ENCODE assay signal across 8 mouse cellular contexts in the genomic region with DNA sequence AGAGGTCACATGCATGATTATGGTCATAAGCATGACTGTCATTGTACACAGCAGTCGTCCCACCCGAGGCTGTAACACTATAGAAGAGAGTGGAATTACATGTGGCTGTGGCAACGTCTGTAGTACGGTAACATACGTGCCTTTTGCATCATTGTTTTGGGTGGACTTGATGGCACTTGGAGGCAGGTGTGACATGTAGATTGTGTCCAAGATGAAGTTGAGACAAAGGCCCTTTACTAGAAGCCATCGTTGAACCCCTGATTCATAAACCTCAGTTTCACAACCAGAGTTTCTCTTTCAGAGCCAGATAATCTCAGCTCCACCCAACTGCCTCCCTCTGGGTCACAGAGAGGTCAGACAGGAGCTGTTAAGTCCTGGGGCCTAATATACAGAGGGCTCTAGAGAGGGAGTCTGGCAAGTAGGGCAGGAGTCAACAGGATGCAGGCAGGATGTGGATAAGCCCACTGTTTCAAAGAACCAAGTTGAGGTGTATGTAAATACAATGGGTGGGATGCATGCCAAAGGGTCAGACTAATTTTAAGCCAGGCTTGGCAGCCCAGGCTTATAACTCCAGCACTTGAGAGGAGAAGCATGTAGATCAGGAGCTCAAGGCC. TPM values are rescaled to one million over a fixed set of nuclear protein-coding genes. Genes with fewer than 3 reads are reported as not detected.
DNase-seq lines count a peak whose midpoint lies in the region; ATAC-seq and TF ChIP-seq lines count a peak whose summit lies in the region.

No protein-coding gene starts in this region.

- no peak overlapping the region for H3K4me3 ChIP-seq in bone marrow macrophage, adult 2 months (ENCODE audit: insufficient read depth, low read length)
- H3K4me3 ChIP-seq in intestine, embryonic 14.5 days (ENCODE audit: low read depth, low read length): no peak overlapping the region
- no peak overlapping the region for H3K4me3 ChIP-seq in lung, embryonic 16.5 days (ENCODE audit: low read length)
- no peak overlapping the region for H3K4me3 ChIP-seq in midbrain, embryonic 10.5 days

- no peaks in the 10 kb centered on the region for H3K9me3 ChIP-seq in intestine, embryonic 14.5 days (ENCODE audit: control insufficient read depth, low read length)
- H3K9me3 ChIP-seq in lung, embryonic 16.5 days (ENCODE audit: control insufficient read depth, low read length): 0 out of 2 replicates have a peak, but pooled peaks cover 3% of the 10 kb centered on the region
- H3K9me3 ChIP-seq in midbrain, embryonic 10.5 days (replicated peaks): no peaks in the 10 kb centered on the region

- H3K36me3 ChIP-seq in intestine, embryonic 14.5 days (ENCODE audit: control insufficient read depth, insufficient read depth, low read length): peaks cover 26% of the 10 kb centered on the region
- H3K36me3 ChIP-seq in lung, embryonic 16.5 days (ENCODE audit: control insufficient read depth, insufficient read depth, low read length): peaks cover 5% of the 10 kb centered on the region; the same call in 1 of the 2 replicates
- no peaks in the 10 kb centered on the region for H3K36me3 ChIP-seq in midbrain, embryonic 10.5 days

- TF ChIP-seq CTCF in bone marrow macrophage, adult 2 months (IDR thresholded peaks at IDR 0.05; ENCODE audit: low read depth, low read length): no peak

- 50% methylated on average over 6 of the region's 6 CpGs for WGBS in intestine, embryonic 14.5 days
- WGBS in lung, embryonic 16.5 days: 43% methylated on average over 6 of the region's 6 CpGs
- 88% methylated on average over 6 of the region's 6 CpGs for WGBS in midbrain, embryonic 10.5 days

- peak overlapping the region; percentile 21 for H3K27ac ChIP-seq in bone marrow macrophage, adult 2 months (ENCODE audit: insufficient read depth, low read depth, low read length)
- peak overlapping the region; percentile 22; the same call in 1 of the 2 replicates for H3K27ac ChIP-seq in intestine, embryonic 14.5 days (ENCODE audit: low read depth)
- H3K27ac ChIP-seq in lung, embryonic 16.5 days (ENCODE audit: low read length): peak overlapping the region; percentile 30
- no peak overlapping the region for H3K27ac ChIP-seq in midbrain, embryonic 10.5 days (replicated peaks)

- no peak overlapping the region for H3K9ac ChIP-seq in intestine, embryonic 14.5 days (ENCODE audit: low read length)
- no peak overlapping the region for H3K9ac ChIP-seq in lung, embryonic 16.5 days (ENCODE audit: low read length)

- peak; percentile 35 for ATAC-seq in CD4-positive, CD25-positive, alpha-beta regulatory T cell, adult 4 months
- ATAC-seq in intestine, embryonic 14.5 days (replicated peaks; ENCODE audit: low FRiP score, low TSS enrichment, low read depth): no peak
- peak; percentile 60 for ATAC-seq in lung, embryonic 16.5 days (ENCODE audit: low read depth)

- peak overlapping the region; percentile 2; the same call in 1 of the 2 replicates for H3K4me2 ChIP-seq in intestine, embryonic 14.5 days (ENCODE audit: low read length)
- no peak overlapping the region for H3K4me2 ChIP-seq in lung, embryonic 16.5 days (ENCODE audit: low read depth, low read length)

- H3K27me3 ChIP-seq in intestine, embryonic 14.5 days (replicated peaks; ENCODE audit: control insufficient read depth, insufficient read depth, low read length): no peaks in the 10 kb centered on the region
- H3K27me3 ChIP-seq in lung, embryonic 16.5 days (ENCODE audit: control insufficient read depth, insufficient read depth, low read depth, low read length): no peaks in the 10 kb centered on the region
- H3K27me3 ChIP-seq in midbrain, embryonic 10.5 days (ENCODE audit: low read depth, poor library complexity, severe bottlenecking): peaks cover 26% of the 10 kb centered on the region

- TF ChIP-seq POLR2A in bone marrow macrophage, adult 2 months (IDR thresholded peaks at IDR 0.05; ENCODE audit: borderline replicate concordance, low read depth, low read length): no peak

- no peak for DNase-seq in intestine, embryonic 14.5 days (ENCODE audit: low spot score)
- no peak for DNase-seq in cerebellum, adult 9-10 months
- DNase-seq in spleen, adult 18-20 months: no peak
- DNase-seq in spleen, postnatal 14 days (ENCODE audit: low spot score in 2 of 2): no peak
- DNase-seq in midbrain, embryonic 10.5 days (ENCODE audit: low spot score): no peak

- peaks cover 65% of the 10 kb centered on the region for H3K4me1 ChIP-seq in bone marrow macrophage, adult 2 months (ENCODE audit: control insufficient read depth, insufficient read depth, low read length)
- peaks cover 30% of the 10 kb centered on the region for H3K4me1 ChIP-seq in intestine, embryonic 14.5 days (replicated peaks; ENCODE audit: control insufficient read depth, insufficient read depth, low read length)
- H3K4me1 ChIP-seq in lung, embryonic 16.5 days (replicated peaks; ENCODE audit: control insufficient read depth, insufficient read depth, low read length): peaks cover 39% of the 10 kb centered on the region
- peaks cover 33% of the 10 kb centered on the region for H3K4me1 ChIP-seq in midbrain, embryonic 10.5 days

RNA-seq across cellular contexts. Expression of a gene that starts 5.5 kb away (rescaled TPM):
- 100 to 1,000 TPM in 1 of 2 experiments, 10 to 100 TPM in 1; 64.4 to 105 TPM for polyA plus RNA-seq in CD4-positive, CD25-positive, alpha-beta regulatory T cell, adult 4 months (2017; shearing (Covaris generic))
- 661 and 687 TPM in 2 replicates for polyA plus RNA-seq in bone marrow macrophage, adult 2 months (2012; ENCODE audit: insufficient read depth, insufficient read length, missing spikeins)
- 119 and 123 TPM in 2 replicates for polyA plus RNA-seq in intestine, embryonic 14.5 days (2014; fragmentation: Nextera tagmentation; extraction: Ambion mirVana)
- 67.6 and 77.3 TPM in 2 replicates for polyA plus RNA-seq in lung, embryonic 16.5 days (2015; fragmentation: Nextera tagmentation; extraction: Ambion mirVana)
- polyA plus RNA-seq in midbrain, embryonic 10.5 days (2016; fragmentation: Nextera tagmentation; extraction: Ambion mirVana): 7.0 and 8.6 TPM in 2 replicates
